Mouse (Mus musculus) left cerebral cortex, postnatal 14 days (tissue): Measurements from ENCODE around the gene Map3k20. TPM values are rescaled to one million over a fixed set of nuclear protein-coding genes. Genes with fewer than 3 reads are reported as not detected.

Experiments used
- DNase-seq, 2 experiments: peaks; one replicate each; pipeline ENCODE4 v3.0.0; 2021 to 2022; ENCODE audit warnings: low spot score in 2 of 2, mixed read lengths in 1 of 2
- intact Hi-C: fragments of 180-260 bp; cut with DNase I; formaldehyde crosslinking; loops from one replicate; pipeline ENCODE4 v1.15.1; 2025
- long read RNA-seq, 2 experiments: library from polyadenylated mRNA; stranded (forward); transcript quantifications; one replicate each; pipeline ENCODE4 v2.0.0; 2021
- total RNA-seq, 2 experiments: library from RNA; stranded (reverse); gene quantifications; 2 replicates each; pipeline ENCODE4 v1.2.3; 2021

Gene Map3k20
- 10 to 100 TPM in 1 of 2 experiments, 1 to 10 TPM in 1; 8.9 to 12.3 TPM for total RNA-seq
- long read RNA-seq, experiment 1, partial matches to known transcripts = 0 of 3 reads
- long read RNA-seq, experiment 1, other reads (novel, unspliced or antisense) = 3 of 3 reads
- long read RNA-seq, experiment 2, full-length matches to known transcripts = 2 of 2 reads
- long read RNA-seq, experiment 2, partial matches to known transcripts = 0 of 2 reads
- long read RNA-seq, experiment 2, other reads (novel, unspliced or antisense) = 0 of 2 reads

GRCm38 (mm10) chr2:72285256-72285887 is at the start of gene Map3k20:
Gene Map3k20 (plus strand): TSS chr2:72285637.
- intact Hi-C loops = no loop called here
- DNase-seq = peak; percentile 20 to 64

GRCm38 (mm10) chr2:72238421-72238820 is 47.0 kb upstream of the Map3k20 start:
- intact Hi-C loops = loop anchor here (5.0 kb wide), 2 partner anchors 1039 to 1054 kb away; no protein-coding TSS in a partner anchor
- DNase-seq = no peak

- DNase-seq = peak; percentile 27 to 38
Observed at GRCm38 (mm10) chr2:72238925-72239324, 46.5 kb upstream of the Map3k20 start.

GRCm38 (mm10) chr2:72239456-72239855 is 46.0 kb upstream of the Map3k20 start:
- DNase-seq = no peak
- intact Hi-C loops = loop anchor here (5.0 kb wide), 2 partner anchors 1038 to 1053 kb away; no protein-coding TSS in a partner anchor

More at GRCm38 (mm10) chr2:72238925-72239324, 46.5 kb upstream of the Map3k20 start:
- intact Hi-C loops = loop anchor here (5.0 kb wide), 2 partner anchors 1038 to 1053 kb away; no protein-coding TSS in a partner anchor

- DNase-seq = no peak
- intact Hi-C loops = loop anchor here (5.0 kb wide), 2 partner anchors 1037 to 1052 kb away; no protein-coding TSS in a partner anchor
Observed at GRCm38 (mm10) chr2:72239993-72240392, 45.4 kb upstream of the Map3k20 start.

- intact Hi-C loops = no loop called here
- DNase-seq = no peak
Observed at GRCm38 (mm10) chr2:72240691-72241090, 44.7 kb upstream of the Map3k20 start.

- no peak for DNase-seq
- intact Hi-C loops = no loop called here
Observed at GRCm38 (mm10) chr2:72241714-72242472, 43.5 kb upstream of the Map3k20 start.

- intact Hi-C loops = no loop called here
- no peak for DNase-seq
Observed at GRCm38 (mm10) chr2:72242910-72243675, 42.3 kb upstream of the Map3k20 start.

- no peak for DNase-seq
- intact Hi-C loops = no loop called here
Observed at GRCm38 (mm10) chr2:72245631-72246030, 39.8 kb upstream of the Map3k20 start.

GRCm38 (mm10) chr2:72246376-72246775 is 39.1 kb upstream of the Map3k20 start:
- DNase-seq = no peak
- intact Hi-C loops = no loop called here

GRCm38 (mm10) chr2:72247819-72248218 is 37.6 kb upstream of the Map3k20 start:
- intact Hi-C loops = no loop called here

GRCm38 (mm10) chr2:72252510-72253505 is 32.6 kb upstream of the Map3k20 start:
- DNase-seq = no peak
- intact Hi-C loops = no loop called here

More at GRCm38 (mm10) chr2:72247819-72248218, 37.6 kb upstream of the Map3k20 start:
- DNase-seq = no peak

GRCm38 (mm10) chr2:72253882-72254281 is 31.6 kb upstream of the Map3k20 start:
- intact Hi-C loops = no loop called here
- no peak for DNase-seq

- no peak for DNase-seq
- intact Hi-C loops = no loop called here
Observed at GRCm38 (mm10) chr2:72254813-72255582, 30.4 kb upstream of the Map3k20 start.

- intact Hi-C loops = no loop called here
- DNase-seq = no peak
Observed at GRCm38 (mm10) chr2:72260704-72261103, 24.7 kb upstream of the Map3k20 start.

GRCm38 (mm10) chr2:72262814-72263480 is 22.5 kb upstream of the Map3k20 start:
- DNase-seq = peak in 1 of 2 experiments; percentile 36
- intact Hi-C loops = no loop called here

- intact Hi-C loops = no loop called here
- no peak for DNase-seq
Observed at GRCm38 (mm10) chr2:72267390-72267789, 18.0 kb upstream of the Map3k20 start.
